Mouse (Mus musculus): ENCODE data around the gene Uba5.

The Uba5 gene

DNA sequence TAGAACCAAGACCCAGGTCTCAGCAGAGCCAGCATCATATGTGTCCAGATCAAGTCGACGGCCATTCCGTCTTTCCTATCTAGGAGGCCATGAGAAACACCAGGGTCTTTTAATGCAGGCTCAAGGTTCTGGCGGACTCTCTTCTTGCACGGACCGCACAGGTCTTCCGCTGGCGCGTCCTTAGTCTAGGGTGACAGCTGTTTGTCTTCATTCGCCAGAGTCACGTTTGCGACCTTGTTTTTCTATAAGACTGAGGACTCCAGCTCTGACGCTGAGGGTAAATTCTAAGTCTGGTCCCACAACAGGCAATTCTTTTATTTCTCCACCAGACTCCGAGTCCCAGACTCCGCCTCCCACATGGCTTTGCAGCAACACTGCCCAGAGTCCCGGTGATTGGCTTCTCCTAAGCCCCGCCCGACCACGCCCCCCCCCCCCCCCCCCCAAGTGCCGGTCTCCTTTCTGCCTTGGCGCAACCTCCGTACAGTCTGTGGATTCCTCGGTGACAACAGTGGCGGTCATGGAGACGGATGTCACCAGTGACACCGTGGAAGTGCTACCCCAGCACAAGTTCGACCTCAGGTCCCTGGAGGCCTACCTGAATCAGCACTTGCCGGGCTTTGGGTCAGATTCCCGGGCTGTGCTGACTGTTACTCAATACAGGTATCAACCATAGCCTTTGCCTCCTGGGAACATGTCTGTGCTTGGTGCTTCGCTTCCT is 469 bp upstream of the Uba5 start, which contains the start of gene Acad11:
TSS of gene Acad11 (plus strand) at position 134 of the 718 bp plus-strand sequence.
- DNase-seq, result peak; percentile 90

DNA sequence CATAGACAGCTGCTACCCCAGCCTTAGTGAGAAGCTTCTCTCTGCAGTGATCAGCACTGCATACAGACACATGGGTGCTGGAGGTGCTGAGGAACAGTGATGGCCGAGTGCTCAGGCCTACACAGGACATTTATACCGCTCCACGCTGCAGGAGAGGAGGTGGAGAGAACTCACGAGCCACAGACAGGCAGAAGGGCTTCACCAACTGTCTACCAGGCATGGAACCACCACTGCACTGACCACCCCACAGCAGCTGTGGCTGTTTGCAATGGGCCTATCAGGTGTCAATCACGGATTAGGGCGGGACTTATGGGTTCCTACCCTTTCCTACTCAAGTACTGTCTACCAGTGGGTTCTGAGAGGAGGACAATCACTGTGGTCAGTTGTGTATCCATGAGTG is 11.9 kb downstream of the Uba5 start:
- no peak for DNase-seq

DNA sequence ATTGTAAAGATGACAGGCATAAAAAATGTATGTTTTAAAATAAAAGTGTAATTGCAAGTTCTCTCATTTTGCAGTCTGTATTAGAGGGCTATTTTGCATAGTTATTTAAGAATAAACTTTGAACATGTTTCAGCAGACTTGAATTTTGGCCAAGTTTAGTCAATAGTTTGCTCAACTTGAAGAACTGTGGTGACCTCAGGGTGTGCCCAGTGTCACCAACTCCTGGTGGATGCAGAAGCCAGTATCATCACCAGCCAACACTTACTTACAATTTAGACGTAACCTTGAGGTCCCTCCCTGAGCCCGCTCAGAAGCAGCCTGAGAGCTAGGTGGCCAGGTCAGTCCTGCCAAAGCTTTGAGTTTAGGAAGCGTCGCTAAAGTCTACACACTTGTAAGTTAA is 19.3 kb downstream of the Uba5 start:
- DNase-seq, result no peak

DNA sequence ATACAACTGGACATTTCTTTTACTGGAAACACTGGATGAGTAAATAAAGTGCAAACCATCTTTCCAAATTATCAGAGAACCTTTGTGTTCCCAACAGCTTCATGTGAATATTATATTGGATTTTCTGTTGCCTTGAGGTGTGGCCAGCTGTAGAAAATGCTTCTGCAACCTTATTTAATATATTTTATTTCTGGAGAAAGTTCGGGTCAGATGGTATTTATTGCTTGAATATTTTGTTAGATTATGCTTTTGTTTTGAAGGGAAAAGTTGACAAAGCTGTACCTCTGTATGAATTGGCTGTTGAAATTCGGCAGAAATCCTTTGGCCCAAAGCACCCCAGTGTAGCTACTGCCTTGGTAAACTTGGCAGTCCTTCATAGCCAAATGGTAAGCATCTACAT is 22.6 kb downstream of the Uba5 start, which contains the start of gene Gm28305:
TSS of gene Gm28305 (plus strand) at position 301 of the 400 bp plus-strand sequence.
- DNase-seq, result no peak

DNA sequence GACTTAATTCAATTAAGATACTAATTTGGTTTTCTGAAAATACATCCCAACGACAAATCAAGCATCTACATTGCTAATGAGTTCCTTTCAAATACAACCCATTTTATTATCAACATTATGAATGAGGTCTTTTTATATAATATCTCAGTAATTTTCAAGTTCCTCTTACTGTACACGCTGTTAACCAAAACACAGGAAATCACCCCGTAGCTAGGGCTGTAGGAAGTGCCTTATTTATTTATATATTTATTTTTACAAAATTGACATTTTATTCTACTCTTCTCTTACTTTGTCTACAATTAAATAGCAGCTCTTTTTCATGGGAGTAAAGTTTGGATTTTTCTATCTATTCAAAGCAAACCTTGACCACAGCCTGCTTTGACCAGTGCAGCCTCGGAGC is 23.2 kb downstream of the Uba5 start:
- no peak for DNase-seq

DNA sequence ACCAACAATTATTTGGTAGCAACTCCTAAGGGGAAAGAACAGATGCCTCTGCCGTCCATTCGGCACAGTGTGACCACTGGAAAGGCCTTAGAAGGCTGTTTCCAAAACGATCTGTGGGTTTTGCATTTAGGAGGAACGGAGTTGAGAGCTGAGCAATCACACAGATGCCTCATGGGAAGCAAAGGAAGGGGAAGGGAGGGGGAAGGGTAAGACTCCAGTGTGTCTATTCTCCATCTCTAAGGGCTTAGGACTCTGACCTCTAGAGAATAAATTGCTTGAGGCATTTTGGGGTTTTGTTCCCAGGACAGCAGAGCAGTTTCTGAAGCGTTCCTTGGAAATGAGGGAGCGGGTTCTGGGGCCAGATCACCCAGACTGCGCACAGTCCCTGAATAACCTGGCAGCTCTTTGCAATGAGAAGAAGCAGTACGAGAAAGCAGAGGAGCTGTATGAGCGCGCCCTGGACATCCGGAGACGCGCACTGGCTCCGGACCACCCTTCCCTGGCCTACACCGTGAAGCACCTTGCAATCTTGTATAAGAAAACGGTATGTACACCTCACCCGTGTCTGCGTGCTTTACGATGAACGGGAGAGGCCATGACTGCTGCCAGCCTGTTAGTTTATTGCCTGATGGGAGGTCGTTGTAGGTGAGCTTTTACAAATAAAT is 23.8 kb downstream of the Uba5 start:
- DNase-seq, result no peak

DNA sequence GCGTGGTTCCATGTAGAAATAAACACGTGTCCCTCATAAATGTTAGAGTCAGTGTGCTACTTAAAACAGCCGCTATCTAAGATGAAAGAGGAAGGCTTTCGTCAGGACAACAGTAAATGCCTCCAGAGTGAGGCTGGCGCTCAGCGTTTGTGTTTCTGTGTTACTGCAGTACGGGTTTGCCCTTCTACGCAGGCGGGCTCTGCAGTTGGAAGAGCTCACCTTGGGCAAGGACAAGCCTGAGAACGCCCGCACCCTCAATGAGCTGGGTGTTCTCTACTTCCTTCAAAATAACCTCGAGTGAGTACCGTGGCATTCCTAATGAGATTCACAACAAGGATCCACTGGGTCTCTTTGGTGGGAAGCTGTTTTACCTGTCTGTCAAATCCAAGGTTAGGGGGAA is 24.7 kb downstream of the Uba5 start:
- DNase-seq, result no peak

DNA sequence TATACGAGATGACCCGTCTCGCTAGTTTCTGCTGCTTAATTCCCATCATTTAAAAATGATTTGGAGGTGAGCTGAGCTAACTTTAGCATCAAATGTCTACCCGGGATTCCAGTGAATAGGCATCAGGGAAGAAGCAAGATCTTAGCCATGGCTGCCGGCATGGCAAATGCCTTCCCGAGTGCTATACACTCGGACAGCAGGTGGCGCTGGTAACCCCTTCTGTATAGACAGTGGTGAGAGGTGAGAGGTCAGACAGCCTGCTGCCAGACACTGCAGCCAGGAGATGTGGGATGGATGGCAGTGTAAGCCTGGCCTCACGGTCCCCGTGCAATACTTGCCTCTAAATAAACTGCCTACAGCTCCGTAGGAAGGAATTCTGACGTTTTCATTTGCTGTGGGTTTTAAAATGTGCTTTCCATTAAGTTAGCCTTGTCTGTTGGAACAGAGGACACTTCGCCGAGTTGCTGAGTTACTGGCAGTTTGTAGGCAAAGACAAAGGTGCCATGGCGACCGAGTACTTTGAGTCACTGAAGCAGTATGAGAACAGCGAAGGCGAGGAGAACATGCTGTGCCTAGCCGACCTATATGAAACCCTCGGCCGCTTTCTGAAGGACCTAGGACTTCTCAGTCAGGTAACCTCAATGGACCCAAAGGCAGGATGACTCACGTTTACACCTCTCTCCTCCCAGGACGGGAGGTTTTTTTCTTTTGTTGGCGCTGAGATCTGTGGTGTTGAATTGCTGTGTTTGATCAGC is 27.5 kb downstream of the Uba5 start:
- peak; percentile 86 for DNase-seq

DNA sequence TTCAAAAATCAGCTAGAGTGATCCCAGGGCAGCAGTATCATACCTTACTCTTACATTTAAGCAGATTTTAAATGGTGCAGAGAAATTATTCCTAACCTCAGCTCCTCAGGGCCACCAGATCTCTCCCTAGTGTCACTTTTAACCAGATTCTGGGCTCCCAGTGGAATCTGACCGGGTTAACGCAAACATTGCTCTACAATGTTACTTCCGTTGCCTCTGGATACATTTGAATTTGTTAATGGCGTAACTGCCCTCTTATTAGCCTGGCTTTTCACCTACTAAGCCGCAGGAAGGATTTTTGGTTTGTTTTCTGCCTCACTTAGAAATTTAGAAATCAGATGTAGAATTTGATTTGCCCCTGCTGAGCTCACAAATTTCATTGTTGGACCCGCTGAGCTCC is 28.2 kb downstream of the Uba5 start:
- DNase-seq, result no peak

DNA sequence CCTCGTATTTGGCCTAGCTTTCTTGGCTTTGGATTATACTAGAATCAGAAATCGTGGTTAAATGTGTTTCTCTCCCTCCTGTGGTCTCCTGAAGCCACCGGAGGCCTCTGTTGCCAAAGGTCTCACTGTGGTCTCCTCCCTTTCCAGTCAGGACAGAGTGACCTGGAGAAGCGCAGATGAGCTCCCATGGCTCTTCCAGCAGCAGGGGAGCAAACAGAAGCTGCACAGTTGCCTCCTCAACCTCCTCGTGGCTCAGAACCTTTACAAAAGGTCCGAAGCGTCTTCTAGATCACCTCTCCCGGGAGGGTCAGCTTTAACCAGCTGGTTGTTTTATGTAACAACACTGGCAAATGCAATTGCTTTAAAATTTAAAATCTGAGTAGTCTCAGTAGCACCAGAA is 28.7 kb downstream of the Uba5 start:
- no peak for DNase-seq

DNA sequence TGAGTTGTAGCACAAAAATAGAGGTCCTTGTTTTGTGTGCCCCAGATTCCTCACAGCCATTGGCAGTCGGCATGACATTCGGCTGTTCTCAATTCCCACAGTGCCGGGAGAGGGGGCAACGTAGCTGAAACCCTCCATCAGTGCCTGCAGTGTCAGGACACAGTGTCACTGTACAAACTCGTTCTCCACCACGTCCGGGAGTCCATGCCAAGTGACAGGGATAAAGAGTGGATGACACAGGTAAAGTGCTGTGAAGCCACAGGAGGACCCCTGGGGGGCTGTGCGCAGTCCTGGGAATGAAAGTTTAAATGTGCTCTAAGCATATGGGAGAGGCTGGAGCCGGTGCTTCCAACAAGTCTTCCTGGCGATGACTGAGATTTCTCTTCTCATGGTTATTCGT is 33.1 kb downstream of the Uba5 start:
- DNase-seq, result no peak

DNA sequence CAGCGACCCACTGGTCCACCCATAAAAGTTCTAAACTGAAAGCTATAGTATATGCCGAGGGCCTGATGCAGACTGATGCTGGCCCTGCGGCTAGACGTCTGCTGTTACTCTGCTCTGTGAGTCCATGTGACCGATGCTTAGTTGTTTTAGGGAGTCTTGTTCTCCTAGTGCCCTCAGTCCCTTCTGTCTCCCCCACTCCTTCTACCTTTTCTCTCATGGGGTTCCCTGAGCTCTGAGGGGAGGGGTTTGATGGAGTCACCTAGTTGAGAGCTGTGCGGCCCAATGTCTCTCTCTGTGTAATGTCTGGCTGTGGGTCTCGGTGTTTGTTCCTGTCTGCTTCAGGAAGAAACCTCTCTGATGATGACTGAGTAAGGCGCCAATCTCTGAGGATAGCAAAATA is 35.7 kb downstream of the Uba5 start:
- no peak for DNase-seq

DNA sequence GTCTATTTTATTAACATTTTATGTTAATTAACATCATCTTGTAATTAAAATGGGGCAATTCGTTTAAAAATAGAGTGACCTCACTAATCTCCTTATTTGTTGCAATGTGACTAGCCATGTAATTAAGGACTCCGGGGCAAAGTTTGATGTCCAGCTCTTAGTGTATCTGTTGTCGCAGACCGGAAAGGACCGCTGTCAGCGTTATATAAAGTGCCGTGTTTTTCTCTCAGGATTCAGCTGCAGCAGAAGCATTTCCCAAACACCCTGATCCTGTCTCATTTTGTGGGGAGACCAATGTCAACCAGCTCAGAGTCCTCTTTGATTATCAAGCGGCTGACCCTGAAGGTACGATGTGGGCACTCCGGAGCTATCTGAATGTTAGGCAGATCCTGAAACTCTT is 41.9 kb downstream of the Uba5 start:
- no peak for DNase-seq

DNA sequence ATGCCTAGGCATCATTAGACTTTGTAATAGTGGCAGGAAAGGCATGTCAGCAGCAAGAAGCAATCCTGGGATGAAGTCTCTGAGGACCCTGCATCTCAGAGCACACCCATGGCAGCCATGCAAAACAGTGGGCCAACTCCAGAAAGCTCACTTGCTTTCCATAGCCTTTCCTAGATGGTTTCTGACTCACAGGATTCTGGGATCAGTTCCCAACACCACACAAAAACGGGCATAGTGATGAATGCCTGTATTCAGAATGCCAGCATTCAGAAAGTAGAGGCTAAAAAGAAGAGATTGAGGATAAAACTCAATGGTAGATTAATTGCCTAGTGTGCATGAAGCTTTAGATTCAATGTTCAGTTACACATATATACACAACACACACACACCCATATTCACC is 48.4 kb downstream of the Uba5 start:
- DNase-seq, result no peak

DNA sequence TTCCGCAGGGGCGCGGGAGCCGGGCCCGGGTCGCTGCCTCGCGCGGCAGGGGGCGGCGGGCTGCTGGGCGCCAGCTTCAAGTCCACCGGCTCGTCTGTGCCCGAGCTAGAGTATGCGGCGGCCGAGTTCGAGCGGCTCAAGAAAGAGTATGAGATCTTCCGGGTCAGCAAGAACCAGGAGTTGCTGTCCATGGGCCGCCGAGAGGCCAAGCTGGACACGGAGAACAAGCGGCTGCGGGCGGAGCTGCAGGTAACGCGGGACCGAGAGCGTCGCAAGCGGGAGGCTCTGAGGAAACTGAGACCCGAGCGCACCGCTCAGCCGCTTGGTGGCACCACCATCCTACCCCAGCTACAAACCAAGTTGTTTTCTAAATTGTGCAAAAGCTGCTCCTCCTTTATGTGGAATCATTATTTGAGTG is 60.0 kb downstream of the Uba5 start:
- peak; percentile 77 for DNase-seq

DNA sequence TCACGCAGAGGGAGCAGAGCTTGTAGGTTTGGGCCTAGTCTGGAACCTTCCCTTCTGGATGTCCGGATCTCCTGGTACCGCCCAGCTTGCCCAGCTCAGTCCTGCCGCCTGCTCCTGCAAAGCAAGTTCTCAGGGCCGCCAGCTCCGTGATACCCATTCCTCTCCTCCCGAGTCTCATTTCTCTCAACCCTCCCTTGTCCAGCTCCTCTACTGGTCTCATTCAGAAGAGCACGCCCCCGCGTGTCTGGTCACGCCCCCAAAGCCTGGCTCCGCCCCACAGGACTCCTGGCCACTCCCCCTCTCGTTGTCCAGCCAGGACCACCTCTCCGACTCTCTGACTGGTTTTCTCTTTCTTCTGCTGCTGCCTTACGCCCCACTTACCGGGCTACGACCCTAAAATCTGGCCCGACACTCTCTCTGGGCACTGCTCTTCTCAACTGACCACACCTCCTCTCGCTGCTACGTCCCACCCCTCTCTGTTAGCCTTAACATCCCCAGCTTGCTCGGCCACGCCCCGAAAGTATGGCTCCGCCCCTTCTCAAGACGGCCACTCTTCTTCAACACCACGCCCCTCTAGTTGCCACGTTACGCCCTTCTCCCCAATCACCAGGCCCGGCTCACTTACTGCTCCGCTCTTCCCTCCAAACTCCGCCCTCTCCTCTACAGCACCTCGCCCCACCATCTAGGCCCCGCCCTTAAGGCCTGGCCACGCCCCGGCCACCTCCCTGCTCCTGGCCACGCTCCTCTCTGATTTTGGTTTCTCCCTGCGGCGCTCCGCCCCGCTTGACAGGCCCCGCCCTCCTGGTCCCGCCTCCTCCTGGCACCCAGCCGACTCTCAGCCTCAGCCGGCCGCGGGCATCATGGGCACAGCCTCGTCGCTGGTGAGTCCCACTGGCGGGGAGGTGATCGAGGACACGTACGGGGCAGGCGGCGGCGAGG is 60.7 kb downstream of the Uba5 start, which contains the start of gene Nphp3:
TSS of gene Nphp3 (plus strand) at position 624 of the 939 bp plus-strand sequence.
- DNase-seq, result peak; percentile 100

DNA sequence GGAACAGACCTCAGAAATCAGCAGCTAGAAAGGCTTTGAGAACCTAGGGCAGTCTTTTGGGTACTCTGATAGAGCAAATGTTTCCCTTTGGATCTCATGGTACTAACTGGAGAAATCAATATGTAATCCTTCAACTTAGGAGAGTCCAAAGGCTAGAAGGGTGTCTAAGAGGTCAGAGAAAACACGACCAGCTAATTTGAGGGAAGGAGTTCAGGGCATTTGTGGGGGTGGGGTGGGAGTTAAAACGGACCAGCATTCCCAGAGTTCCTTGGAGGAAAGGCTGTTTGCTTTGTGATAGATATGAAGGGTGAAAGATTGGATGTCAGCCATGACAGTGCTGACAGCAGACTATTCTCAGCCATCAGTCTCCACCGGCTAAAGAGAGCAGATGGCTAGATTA is 62.3 kb downstream of the Uba5 start:
- DNase-seq, result no peak

Measured in lung, postnatal 10 days (tissue).